Mouse (Mus musculus) E14TG2a.4 (cell line): ENCODE measurements around the gene Yipf2.

Source experiments
- H3K27me3 ChIP-seq: 2 replicates; pipeline ENCODE4 v1.6.1; 2014; ENCODE audit warnings: low read length, control low read depth; ENCODE audit not compliant: insufficient read depth
- H3K36me3 ChIP-seq: 2 replicates; pipeline ENCODE4 v1.6.1; 2014; ENCODE audit warnings: low read length, control low read depth; ENCODE audit not compliant: insufficient read depth
- H3K4me1 ChIP-seq: replicated peaks from 2 replicates; pipeline ENCODE4 v1.6.1; 2014; ENCODE audit warnings: low read depth, low read length, control low read depth
- H3K4me3 ChIP-seq: replicated peaks from 2 replicates; pipeline ENCODE4 v1.5.1; 2014; ENCODE audit warnings: mild to moderate bottlenecking, low read length
- H3K9me3 ChIP-seq: 2 replicates; pipeline ENCODE4 v1.6.1; 2014; ENCODE audit warnings: low read length, control low read depth
- CTCF ChIP-seq: conservative IDR thresholded peaks from 2 replicates; pipeline ENCODE4 v1.5.1; 2014; ENCODE audit warnings: low read length
- NANOG ChIP-seq: IDR thresholded peaks from 2 replicates; pipeline ENCODE4 v1.6.1; 2014; ENCODE audit warnings: borderline replicate concordance, low read length, mixed read lengths
- POU5F1 ChIP-seq: IDR thresholded peaks from 2 replicates; pipeline ENCODE4 v1.6.1; 2014; ENCODE audit warnings: low read length, borderline replicate concordance

Gene Yipf2

DNA sequence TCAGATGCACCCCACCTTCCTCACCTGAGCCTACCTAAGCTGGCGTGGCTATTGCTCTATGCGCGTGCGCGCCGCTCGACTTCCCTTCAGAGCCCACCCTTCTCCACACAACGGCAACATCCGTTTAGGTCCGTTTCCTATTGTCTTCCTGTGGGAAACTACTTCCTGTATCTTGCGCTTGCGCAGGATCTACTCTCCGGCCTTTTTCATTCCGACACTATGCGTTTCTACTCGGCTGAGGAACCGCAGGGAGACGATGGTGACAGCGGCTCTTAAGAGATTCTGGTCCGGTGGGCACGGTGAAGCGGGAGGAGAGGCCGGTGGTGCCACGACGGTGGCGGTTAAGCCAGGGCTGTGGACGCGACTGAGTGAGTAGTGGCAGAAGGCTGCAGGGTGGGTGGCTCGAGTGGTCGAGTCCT lies at the start of gene Yipf2, which contains the start of gene Timm29:
TSS of gene Yipf2 (minus strand) at position 126 of the 419 bp plus-strand sequence.
TSS of gene Timm29 (plus strand) at position 20 of the 419 bp plus-strand sequence.
- peaks cover 60% of the 10 kb centered on the region for H3K4me1 ChIP-seq

GRCm38 (mm10) chr9:21639031-21639430 lies 46.4 kb upstream of the Yipf2 start:
- H3K9me3 ChIP-seq, result no peaks in the 10 kb centered on the region
- TF ChIP-seq NANOG (no peak), POU5F1 (no peak), CTCF (no peak)
- H3K36me3 ChIP-seq, result peaks cover 100% of the 10 kb centered on the region

More for the DNA sequence above, at the start of gene Yipf2, which contains the start of gene Timm29:
- Histone ChIP-seq H3K27me3 (no peaks in the 10 kb centered on the region), H3K4me3 (peak within 1 kb of the TSS; percentile 97), H3K36me3 (peaks cover 75% of the 10 kb centered on the region), H3K9me3 (no peaks in the 10 kb centered on the region)
- TF ChIP-seq POU5F1, result 0 out of 2 replicates have a peak, but pooled peaks have one; percentile 38
- no peak for TF ChIP-seq CTCF

DNA sequence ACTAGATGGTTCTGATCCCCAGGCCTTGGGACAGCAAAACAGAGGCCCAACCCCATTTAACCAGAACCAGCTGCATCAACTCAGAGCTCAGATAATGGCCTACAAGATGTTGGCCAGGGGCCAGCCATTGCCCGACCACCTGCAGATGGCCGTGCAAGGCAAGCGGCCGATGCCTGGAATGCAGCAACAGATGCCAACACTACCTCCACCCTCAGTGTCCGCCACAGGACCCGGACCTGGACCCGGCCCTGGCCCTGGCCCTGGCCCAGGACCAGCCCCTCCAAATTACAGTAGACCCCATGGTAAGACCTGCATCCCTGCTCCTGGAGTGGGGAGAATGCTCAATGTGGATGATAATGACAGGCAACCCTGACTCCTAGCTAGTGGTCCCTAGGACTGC lies 43.0 kb upstream of the Yipf2 start:
- TF ChIP-seq NANOG, result no peak
- no peak for TF ChIP-seq POU5F1
- no peak for TF ChIP-seq CTCF
- H3K9me3 ChIP-seq, result no peaks in the 10 kb centered on the region

More at GRCm38 (mm10) chr9:21639031-21639430, 46.4 kb upstream of the Yipf2 start:
- Histone ChIP-seq H3K4me3 (no peak overlapping the region), H3K4me1 (no peaks in the 10 kb centered on the region), H3K27me3 (no peaks in the 10 kb centered on the region)

DNA sequence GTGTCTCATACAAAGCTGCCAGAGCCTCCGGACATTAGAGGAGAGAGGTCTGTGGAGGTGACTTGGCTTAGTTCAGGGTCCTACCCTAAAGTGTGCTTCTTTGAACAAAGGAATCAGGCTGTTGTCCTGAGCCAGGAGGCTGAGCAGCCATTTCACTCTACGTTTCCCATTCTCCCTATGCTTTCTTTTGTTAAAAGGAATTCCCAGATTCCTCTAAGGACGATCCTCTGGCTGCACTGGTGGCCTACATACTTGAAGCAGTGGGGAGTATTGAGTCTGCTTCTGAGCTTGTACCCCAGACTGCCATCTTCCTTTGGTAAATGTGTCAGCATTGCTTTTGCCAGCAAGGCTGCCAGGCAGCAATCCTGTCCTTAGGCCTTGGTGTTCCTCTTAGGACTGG lies 40.5 kb upstream of the Yipf2 start:
- TF ChIP-seq CTCF (no peak), POU5F1 (no peak), NANOG (no peak)
- H3K27me3 ChIP-seq, result no peaks in the 10 kb centered on the region
- peaks cover 34% of the 10 kb centered on the region for H3K4me1 ChIP-seq

More for the DNA sequence above, 43.0 kb upstream of the Yipf2 start:
- Histone ChIP-seq H3K4me3 (no peak overlapping the region), H3K36me3 (peaks cover 93% of the 10 kb centered on the region), H3K27me3 (no peaks in the 10 kb centered on the region), H3K4me1 (peaks cover 26% of the 10 kb centered on the region)

GRCm38 (mm10) chr9:21630673-21631072 lies 38.0 kb upstream of the Yipf2 start:
- no peak overlapping the region for H3K4me3 ChIP-seq
- peaks cover 50% of the 10 kb centered on the region for H3K4me1 ChIP-seq
- no peaks in the 10 kb centered on the region for H3K27me3 ChIP-seq
- H3K9me3 ChIP-seq, result no peaks in the 10 kb centered on the region
- H3K36me3 ChIP-seq, result peaks cover 43% of the 10 kb centered on the region
- TF ChIP-seq POU5F1, result no peak
- TF ChIP-seq CTCF, result peak; percentile 43

More for the DNA sequence above, 40.5 kb upstream of the Yipf2 start:
- Histone ChIP-seq H3K36me3 (peaks cover 67% of the 10 kb centered on the region), H3K9me3 (no peaks in the 10 kb centered on the region), H3K4me3 (no peak overlapping the region)

GRCm38 (mm10) chr9:21627145-21627795 lies 34.6 kb upstream of the Yipf2 start:
- Histone ChIP-seq H3K4me1 (peaks cover 61% of the 10 kb centered on the region), H3K36me3 (peaks cover 9% of the 10 kb centered on the region; the same call in 1 of the 2 replicates), H3K9me3 (no peaks in the 10 kb centered on the region), H3K27me3 (no peaks in the 10 kb centered on the region), H3K4me3 (no peak overlapping the region)
- TF ChIP-seq NANOG (no peak), CTCF (no peak), POU5F1 (no peak)

GRCm38 (mm10) chr9:21626571-21626970 lies 33.9 kb upstream of the Yipf2 start:
- Histone ChIP-seq H3K27me3 (no peaks in the 10 kb centered on the region), H3K4me3 (no peak overlapping the region), H3K4me1 (peaks cover 57% of the 10 kb centered on the region), H3K36me3 (peaks cover 6% of the 10 kb centered on the region; the same call in 1 of the 2 replicates), H3K9me3 (no peaks in the 10 kb centered on the region)
- TF ChIP-seq CTCF, result peak; percentile 62
- TF ChIP-seq NANOG, result no peak

DNA sequence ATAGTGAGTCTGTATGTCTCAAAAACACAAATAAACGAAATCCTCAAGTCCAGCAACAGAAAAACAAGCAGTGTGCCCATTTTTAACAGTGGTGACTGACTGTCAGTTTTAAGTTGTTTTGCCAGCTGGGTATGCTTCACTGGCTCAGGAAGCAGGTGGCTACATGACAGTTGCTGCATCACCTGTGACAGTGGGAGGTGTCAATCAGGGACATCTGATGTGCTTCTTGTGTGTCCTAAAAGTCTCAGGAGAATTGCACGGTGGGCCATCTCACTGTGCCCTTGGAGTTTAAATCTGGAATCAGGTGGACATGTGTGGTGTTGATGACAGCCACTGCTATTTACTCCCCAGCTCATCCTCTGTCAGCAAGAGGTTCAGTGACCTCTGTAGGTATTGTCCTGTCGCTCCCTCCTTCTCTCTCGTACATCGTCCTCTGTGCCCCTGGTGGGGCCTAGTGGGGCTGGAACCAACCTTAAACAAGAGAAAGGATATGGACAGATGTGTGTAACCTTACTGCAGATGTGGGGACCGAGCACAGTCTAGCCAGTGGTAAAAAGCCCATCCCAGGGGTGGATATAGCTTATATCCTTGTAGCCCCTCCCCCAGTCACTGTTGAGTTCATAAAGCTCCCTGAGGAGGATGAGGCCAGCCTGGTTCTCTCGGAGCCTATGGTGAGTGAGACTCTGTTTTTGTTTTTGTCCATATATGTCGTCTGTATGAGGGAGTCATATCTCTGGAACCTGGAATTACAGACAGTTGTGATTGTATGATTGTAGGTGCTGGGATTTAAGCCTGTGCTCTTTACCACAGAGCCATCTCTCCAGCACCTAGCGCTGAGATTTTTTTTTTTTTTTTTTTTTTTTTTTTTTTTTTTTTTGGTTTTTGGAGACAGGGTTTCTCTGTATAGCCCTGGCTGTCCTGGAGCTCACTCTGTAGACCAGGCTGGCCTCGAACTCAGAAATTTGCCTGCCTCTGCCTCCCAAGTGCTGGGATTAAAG lies 33.0 kb upstream of the Yipf2 start:
- no peaks in the 10 kb centered on the region for H3K9me3 ChIP-seq
- H3K27me3 ChIP-seq, result no peaks in the 10 kb centered on the region
- no peak overlapping the region for H3K4me3 ChIP-seq
- TF ChIP-seq POU5F1, result no peak
- TF ChIP-seq NANOG, result no peak
- no peak for TF ChIP-seq CTCF
- H3K36me3 ChIP-seq, result no peaks in the 10 kb centered on the region
- peaks cover 57% of the 10 kb centered on the region for H3K4me1 ChIP-seq
